Mouse (Mus musculus) heart, postnatal 0 days (tissue): Measurements from ENCODE around the gene Ccdc137.

Experiments
- CTCF ChIP-seq: IDR thresholded peaks from 2 replicates; pipeline ENCODE4 v1.5.1; 2016; ENCODE audit warnings: antibody characterized with exemption, control low read depth, low read depth
- EP300 ChIP-seq: IDR thresholded peaks from 2 replicates; pipeline ENCODE4 v1.6.1; 2016; ENCODE audit warnings: antibody characterized with exemption, low read depth

DNA sequence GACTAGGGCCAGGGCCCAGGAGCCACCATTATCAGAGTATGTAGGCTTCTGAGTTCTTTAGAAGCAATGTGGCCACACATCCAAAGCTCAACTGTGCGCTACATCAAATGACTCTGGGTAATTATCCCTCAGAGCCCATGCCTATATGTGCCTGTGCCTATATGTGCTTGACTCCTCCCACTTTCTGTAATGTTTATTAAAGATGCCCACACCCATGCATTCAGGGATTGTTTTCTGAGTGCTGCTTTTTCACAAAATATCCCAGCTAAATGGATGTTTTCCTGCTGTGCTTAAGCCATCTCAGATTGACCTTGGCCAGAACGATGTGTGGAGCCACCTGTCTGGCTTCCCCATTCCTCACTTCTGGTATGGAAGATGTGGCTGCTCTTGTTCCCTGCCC is 5.6 kb downstream of the Ccdc137 start:
- TF ChIP-seq CTCF, result no peak
- no peak for TF ChIP-seq EP300
